Mouse (Mus musculus) lung, postnatal 0 days (tissue): ENCODE data around the gene Trim61.

Source experiments
- CTCF ChIP-seq: IDR thresholded peaks from 2 replicates; pipeline ENCODE4 v1.5.1; 2016; ENCODE audit warnings: antibody characterized with exemption, mild to moderate bottlenecking
- EP300 ChIP-seq: IDR thresholded peaks from 2 replicates; pipeline ENCODE4 v1.6.1; 2016; ENCODE audit warnings: antibody characterized with exemption, mild to moderate bottlenecking, control low read depth

DNA sequence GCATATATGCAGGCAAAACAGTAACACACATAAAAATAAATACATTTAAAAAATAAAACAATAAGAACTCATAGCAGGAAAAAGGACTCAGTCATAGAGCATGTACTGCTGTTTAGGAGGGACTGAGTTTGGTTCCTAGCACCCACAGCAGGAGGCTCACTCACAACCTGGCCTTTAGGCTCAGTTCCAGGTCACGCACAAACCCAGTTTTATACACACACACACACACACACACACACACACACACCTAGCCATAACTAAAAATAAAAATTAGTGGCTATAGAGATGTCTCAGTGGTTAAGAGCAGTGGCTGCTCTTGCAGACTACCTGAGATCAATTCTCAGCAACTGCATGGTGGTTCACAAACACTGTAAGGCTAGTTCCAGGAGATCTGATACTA, 13.8 kb upstream of the Trim61 start:
- no peak for TF ChIP-seq EP300
- no peak for TF ChIP-seq CTCF
